Mouse (Mus musculus): Measurements from ENCODE around the gene Tbx1.

DNA sequence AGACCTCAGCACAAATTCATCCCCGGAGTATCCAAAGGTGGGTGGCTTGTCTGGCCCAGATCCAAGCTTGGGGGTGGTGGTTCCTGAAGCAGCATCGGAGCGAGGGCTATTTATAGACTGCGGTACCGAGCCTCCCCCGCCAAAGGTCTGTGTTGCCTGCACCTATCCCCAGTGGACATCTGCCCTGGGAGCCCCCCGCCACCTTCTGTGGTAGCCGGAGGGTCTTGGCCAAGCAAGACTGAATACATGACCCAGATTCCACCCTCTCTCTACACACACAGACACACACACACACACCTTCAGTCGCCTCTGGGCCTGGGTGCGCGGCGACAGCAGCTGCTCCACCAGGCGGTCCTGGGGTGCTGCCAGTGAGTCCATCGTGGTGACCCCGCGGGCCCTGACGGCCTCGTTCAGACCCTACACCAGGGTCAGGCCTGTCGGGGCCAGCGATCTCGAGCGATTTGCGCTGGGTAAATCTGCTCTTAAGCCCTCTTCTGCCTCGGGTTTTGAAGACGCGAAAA lies 35.4 kb upstream of the Tbx1 start:
- TF ChIP-seq HCFC1 (IDR thresholded peaks at IDR 0.05; ENCODE audit: borderline replicate concordance, insufficient read depth, low read length): no peak
- TF ChIP-seq ZC3H11A (IDR thresholded peaks at IDR 0.05; ENCODE audit: borderline replicate concordance, low read depth, low read length): no peak
- TF ChIP-seq ZNF384 (IDR thresholded peaks at IDR 0.05; ENCODE audit: low read depth, low read length): no peak
